Mouse (Mus musculus) spleen, embryonic (tissue): Measurements from ENCODE around the gene Eif3i.

Experiments
- CTCF ChIA-PET: fragments of 350-600 bp; sonication (Branson Sonifier 250); formaldehyde crosslinking; loops from one replicate; lab custom pipeline; 2022; lab: Charles Lee

Eif3i gene

GRCm38 (mm10) chr4:129620419-129621282 is 20.2 kb upstream of the Eif3i start:
- CTCF ChIA-PET = no interaction called here

GRCm38 (mm10) chr4:129618786-129619691 is 18.6 kb upstream of the Eif3i start, which contains the start of gene Iqcc:
Gene Iqcc, minus strand, starts transcription at chr4:129619099.
- CTCF ChIA-PET = interaction anchor here (0.7 kb wide), 1 partner anchor 77 kb away, joined by 4 read pairs; no protein-coding TSS in a partner anchor

- CTCF ChIA-PET = no interaction called here
Measured at GRCm38 (mm10) chr4:129618031-129618430, 17.6 kb upstream of the Eif3i start.

- CTCF ChIA-PET = no interaction called here
Measured at GRCm38 (mm10) chr4:129617121-129617641, 16.7 kb upstream of the Eif3i start.

GRCm38 (mm10) chr4:129616631-129617030 is 16.2 kb upstream of the Eif3i start:
- CTCF ChIA-PET = interaction anchor here (0.5 kb wide), 1 partner anchor 68 kb away, joined by 3 read pairs; no protein-coding TSS in a partner anchor

GRCm38 (mm10) chr4:129615801-129616290 is 15.4 kb upstream of the Eif3i start:
- CTCF ChIA-PET = no interaction called here

GRCm38 (mm10) chr4:129614093-129614492 is 13.6 kb upstream of the Eif3i start, which contains the start of gene Dcdc2b:
Gene Dcdc2b, minus strand, starts transcription at chr4:129614257.
- CTCF ChIA-PET = no interaction called here

- CTCF ChIA-PET = interaction anchor here (0.6 to 1.0 kb wide), 2 partner anchors 34 to 62 kb away, joined by 3 to 11 read pairs; no protein-coding TSS in a partner anchor
Measured at GRCm38 (mm10) chr4:129610472-129610871, 10.0 kb upstream of the Eif3i start.

GRCm38 (mm10) chr4:129610026-129610425 is 9.6 kb upstream of the Eif3i start:
- CTCF ChIA-PET = no interaction called here

GRCm38 (mm10) chr4:129609139-129609631 is 8.7 kb upstream of the Eif3i start:
- CTCF ChIA-PET = interaction anchor here (0.6 to 1.7 kb wide), 4 partner anchors 33 to 101 kb away, joined by 3 to 13 read pairs (median 6); no protein-coding TSS in a partner anchor

GRCm38 (mm10) chr4:129608426-129609025 is 8.1 kb upstream of the Eif3i start:
- CTCF ChIA-PET = interaction anchor here (0.9 to 1.7 kb wide), 3 partner anchors 24 to 258 kb away, joined by 3 to 9 read pairs (median 7); no protein-coding TSS in a partner anchor

- CTCF ChIA-PET = interaction anchor here (1.2 kb wide), 1 partner anchor 53 kb away, joined by 4 read pairs; no protein-coding TSS in a partner anchor
Measured at GRCm38 (mm10) chr4:129588865-129589264, 11.6 kb downstream of the Eif3i start.

GRCm38 (mm10) chr4:129586943-129587342 is 13.5 kb downstream of the Eif3i start:
- CTCF ChIA-PET = no interaction called here

- CTCF ChIA-PET = interaction anchor here (1.4 to 2.1 kb wide), 2 partner anchors 20 to 22 kb away, joined by 3 to 9 read pairs; no protein-coding TSS in a partner anchor
Measured at GRCm38 (mm10) chr4:129585773-129586172, 14.7 kb downstream of the Eif3i start.

GRCm38 (mm10) chr4:129584884-129585608 is 15.4 kb downstream of the Eif3i start:
- CTCF ChIA-PET = interaction anchor here (1.1 to 2.1 kb wide), 3 partner anchors 12 to 23 kb away, joined by 3 to 9 read pairs (median 5); partner anchors contain the start of gene Lck

- CTCF ChIA-PET = interaction anchor here (1.1 to 2.1 kb wide), 3 partner anchors 11 to 24 kb away, joined by 3 to 9 read pairs (median 5); partner anchors contain the start of gene Lck
Measured at GRCm38 (mm10) chr4:129584370-129584769, 16.1 kb downstream of the Eif3i start.

GRCm38 (mm10) chr4:129582251-129582650 is 18.2 kb downstream of the Eif3i start:
- CTCF ChIA-PET = no interaction called here

GRCm38 (mm10) chr4:129580347-129580746 is 20.1 kb downstream of the Eif3i start:
- CTCF ChIA-PET = interaction anchor here (0.6 kb wide), 1 partner anchor 35 kb away, joined by 3 read pairs; no protein-coding TSS in a partner anchor

- CTCF ChIA-PET = interaction anchor here (0.8 to 1.4 kb wide), 3 partner anchors 21 to 118 kb away, joined by 3 to 16 read pairs (median 3); partner anchors contain the start of gene Bsdc1
Measured at GRCm38 (mm10) chr4:129578466-129578865, 22.0 kb downstream of the Eif3i start, which contains the start of gene Fam167b. Gene Fam167b, minus strand, starts transcription at chr4:129578549.
